Mouse (Mus musculus): ENCODE data around the gene Ptpn5.

Gene Ptpn5

DNA sequence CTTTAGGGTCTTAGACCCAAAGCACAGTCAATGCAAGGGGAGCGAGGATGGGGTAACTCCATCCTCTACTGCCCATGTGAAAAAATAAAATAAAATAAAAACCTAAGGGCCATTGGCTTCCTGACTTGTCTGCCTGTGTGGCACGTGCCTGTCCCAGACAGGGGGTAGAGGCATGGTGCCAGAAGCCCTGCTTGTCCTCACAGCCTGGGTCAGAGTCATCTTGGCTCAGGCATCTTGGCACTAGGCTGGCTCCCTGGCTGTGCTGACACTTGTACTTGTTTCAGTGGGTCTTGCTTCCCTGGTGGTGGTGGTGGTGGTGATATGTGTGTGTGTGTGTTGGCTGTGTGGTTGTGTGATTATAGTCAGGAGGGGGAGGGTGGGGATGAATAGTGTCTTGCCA is 78.8 kb downstream of the Ptpn5 start:
- DNase-seq = no peak

DNA sequence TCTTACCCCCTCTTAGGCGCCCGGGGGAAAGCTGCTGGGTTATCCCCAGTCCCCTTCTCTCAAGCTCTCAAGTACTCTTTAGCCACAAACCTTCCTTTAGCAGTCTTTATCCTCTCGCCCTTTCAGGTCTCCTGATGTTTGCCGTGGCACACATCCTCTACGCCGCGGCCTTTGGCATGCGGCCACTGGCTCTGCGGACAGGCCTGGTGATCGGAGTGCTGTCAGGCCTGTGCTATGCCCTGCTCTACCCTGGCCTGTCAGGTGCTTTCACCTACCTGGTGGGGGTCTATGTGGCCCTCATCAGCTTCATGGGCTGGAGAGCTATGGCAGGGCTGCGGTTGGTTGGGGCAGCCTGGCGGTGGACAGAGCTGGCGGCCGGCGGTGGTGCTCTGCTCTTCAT is 80.2 kb downstream of the Ptpn5 start:
- DNase-seq = no peak

GRCm38 (mm10) chr7:47052276-47052675 is 81.2 kb downstream of the Ptpn5 start:
- no peak for DNase-seq

- peak in 1 of 2 experiments; percentile 20 for DNase-seq
These were observed 81.9 kb downstream of the Ptpn5 start for GRCm38 (mm10) chr7:47051404-47052151.

- DNase-seq = peak in 1 of 2 experiments; percentile 76
These were observed 82.7 kb downstream of the Ptpn5 start for GRCm38 (mm10) chr7:47050766-47051165.

GRCm38 (mm10) chr7:47050366-47050765 is 83.1 kb downstream of the Ptpn5 start, which contains the start of gene Tmem86a:
Tmem86a (plus strand) TSS chr7:47050601.
- DNase-seq = peak; percentile 95 to 96

DNA sequence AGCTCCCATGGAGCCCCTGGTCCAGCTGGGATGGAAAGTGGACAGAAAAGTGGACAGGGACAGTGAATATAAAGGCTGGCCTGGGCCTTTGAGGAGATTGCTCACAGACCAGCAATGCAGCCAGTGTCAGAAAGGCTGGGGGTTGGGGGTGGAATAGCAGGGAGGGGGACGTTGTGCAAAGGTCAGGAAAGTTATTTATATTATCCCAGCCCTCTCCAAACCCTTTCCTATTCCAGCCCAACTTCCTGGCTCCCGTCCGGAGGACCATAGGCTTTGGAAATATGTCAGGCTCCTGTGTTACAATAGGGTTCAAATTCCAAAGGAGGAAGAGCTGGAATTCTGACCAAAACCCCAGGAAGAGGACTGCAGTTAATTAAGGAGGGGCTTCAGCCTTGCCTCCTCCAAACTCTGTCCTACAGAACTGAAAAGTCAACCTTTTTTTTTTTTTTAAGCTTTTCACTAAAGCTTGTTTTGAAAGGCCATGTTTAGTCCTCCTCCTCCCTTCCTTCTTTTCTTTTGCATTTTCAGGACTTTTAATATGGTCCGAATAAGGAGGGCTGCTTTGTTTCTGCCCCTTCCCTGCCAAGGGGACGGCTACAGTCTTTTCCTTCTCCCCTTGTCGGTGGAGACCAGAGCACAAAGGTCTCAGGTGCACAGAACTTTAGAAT is 90.5 kb downstream of the Ptpn5 start:
- no peak for DNase-seq

DNA sequence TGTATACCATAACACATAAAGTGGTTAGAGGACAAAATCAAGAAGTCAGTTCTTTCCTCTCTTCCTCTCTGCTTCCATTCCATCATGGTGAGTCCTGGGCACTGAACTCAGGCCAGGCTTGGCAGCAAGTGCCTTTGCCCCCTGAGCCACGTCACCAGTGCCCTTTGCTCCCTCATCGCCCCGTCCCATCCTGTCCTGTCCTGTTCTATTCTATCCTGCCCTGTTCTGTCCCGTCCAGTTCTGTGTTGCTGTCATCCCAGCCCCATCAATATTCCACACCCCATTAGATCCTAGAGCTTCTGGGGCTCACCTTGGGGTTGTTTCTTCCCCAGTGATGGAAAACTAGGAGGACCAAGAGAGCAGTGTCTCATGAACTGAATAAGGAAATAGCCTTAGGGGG is 91.4 kb downstream of the Ptpn5 start:
- DNase-seq = no peak

- DNase-seq = no peak
These were observed 91.8 kb downstream of the Ptpn5 start for GRCm38 (mm10) chr7:47041706-47042105.

DNA sequence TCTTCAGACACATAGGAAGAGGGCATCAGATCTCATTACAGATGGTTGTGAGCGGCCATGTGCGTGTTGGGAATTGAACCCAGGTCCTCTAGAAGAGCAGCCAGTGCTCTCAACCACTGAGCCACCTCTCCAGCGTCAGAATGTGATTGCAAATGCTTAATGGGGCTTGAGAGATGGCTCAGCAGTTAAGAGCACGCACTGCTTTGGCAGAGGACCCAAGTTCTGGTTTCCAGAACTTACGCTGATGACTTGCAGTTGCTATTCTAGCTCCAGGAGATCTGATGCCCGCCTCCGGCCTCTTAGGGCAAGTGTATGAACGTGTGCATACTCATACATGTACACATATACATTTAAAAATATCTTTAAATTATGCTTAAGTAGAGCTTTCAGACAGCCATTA is 98.1 kb downstream of the Ptpn5 start:
- DNase-seq = no peak

DNA sequence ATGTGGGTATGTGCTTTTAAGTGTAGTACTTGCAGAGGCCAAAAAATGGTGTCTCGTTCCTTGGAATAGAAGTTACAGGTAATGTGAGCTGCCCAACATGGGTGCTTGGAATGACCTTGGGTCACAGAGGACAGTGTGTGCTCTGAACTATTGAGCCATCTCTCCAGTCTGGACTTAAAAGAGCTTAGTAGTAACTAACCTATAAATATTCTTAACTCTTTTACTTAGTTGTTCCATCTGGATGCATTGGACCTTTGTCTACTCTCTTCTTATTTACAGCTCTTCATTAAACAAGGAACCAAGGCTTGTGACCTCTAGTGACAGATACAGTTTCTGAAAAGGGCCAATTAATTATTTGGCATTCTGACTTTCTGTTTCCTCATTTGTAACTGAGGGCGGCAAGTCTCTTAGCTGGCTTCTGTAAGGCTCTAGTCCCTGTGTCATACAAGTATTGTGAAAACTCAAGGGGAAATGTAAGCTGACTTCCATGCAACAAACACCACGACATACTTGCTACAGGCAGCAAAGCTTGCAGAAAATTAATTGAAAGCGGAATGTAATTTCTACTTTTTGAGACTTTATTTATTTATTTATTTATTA is 98.6 kb downstream of the Ptpn5 start:
- DNase-seq = no peak

- no peak for DNase-seq
These were observed 102.1 kb downstream of the Ptpn5 start for GRCm38 (mm10) chr7:47031371-47031770.

- DNase-seq = no peak
These were observed 102.8 kb downstream of the Ptpn5 start for GRCm38 (mm10) chr7:47030517-47031193.

All from thymus, adult 18-20 months (tissue).